Mouse (Mus musculus) liver, adult 2 months (tissue): ENCODE data around the gene Mlf2.

Source experiments
- CTCF ChIP-seq: fragments of 200-500 bp; IDR thresholded peaks from 2 replicates; pipeline ENCODE4 v1.5.1; 2011; ENCODE audit warnings: low read depth, low read length, control low read depth
- POLR2A ChIP-seq: fragments of 200-500 bp; IDR thresholded peaks from 2 replicates; pipeline ENCODE4 v1.6.1; 2011; ENCODE audit warnings: low read length, control low read depth; ENCODE audit not compliant: insufficient read depth; ENCODE audit errors: extremely low read depth

- TF ChIP-seq POLR2A (peak; percentile 67), CTCF (no peak)
These were observed 15.1 kb upstream of the Mlf2 start for GRCm38 (mm10) chr6:124915942-124916694.
